In the genomic region with DNA sequence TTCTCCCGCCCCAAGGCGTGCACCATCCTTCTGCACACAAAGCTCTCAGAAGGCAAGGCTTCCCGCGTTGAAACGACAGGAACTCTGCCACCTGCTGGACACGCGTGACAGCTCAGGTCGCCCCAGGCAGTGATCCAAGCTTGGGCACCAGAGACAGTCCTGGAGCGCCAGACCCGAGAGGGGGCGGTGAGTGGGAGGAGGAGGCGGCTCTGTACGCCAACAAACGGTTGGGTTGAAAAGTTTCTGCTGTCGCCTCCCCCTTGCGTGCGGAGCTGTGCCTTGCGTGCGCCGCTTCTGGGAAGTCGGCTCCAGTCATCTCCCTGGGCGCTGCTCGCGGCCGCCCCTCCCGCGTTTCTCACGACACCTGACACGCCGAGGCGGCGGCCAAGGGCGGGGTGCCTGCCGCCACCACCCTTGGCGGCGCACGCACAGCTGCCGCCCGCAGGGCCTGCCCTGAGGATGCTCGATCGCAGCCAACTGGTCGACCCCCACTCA, we compare ENCODE assay signal across 8 mouse cellular contexts. TPM values are rescaled to one million over a fixed set of nuclear protein-coding genes. Genes with fewer than 3 reads are reported as not detected.
A peak's percentile ranks its signal among the peaks of the same experiment; 100 is the strongest.
DNase-seq lines count a peak whose midpoint lies in the region; ATAC-seq lines count a peak whose summit lies in the region.

No protein-coding gene starts in this region.

- H3K4me1 ChIP-seq in hindbrain, embryonic 13.5 days (replicated peaks): peaks cover 38% of the 10 kb centered on the region

- peak; percentile 50 for DNase-seq in MN1 (ENCODE audit: low spot score)
- peak; percentile 72 for DNase-seq in cerebellum, adult 9-10 months
- DNase-seq in frontal cortex, postnatal 14 days (ENCODE audit: low spot score in 2 of 2): peak; percentile 72 to 84
- DNase-seq in layer of hippocampus, postnatal 14 days (ENCODE audit: low spot score in 2 of 2): peak; percentile 88 to 89
- DNase-seq in lung, postnatal 10 days: peak; percentile 94
- DNase-seq in ovary, postnatal 36 days (ENCODE audit: low spot score): peak; percentile 94
- peak; percentile 92 for DNase-seq in thymus, postnatal 14 days

- no peaks in the 10 kb centered on the region for H3K36me3 ChIP-seq in hindbrain, embryonic 13.5 days

- no peak overlapping the region for H3K27ac ChIP-seq in hindbrain, embryonic 13.5 days

- ATAC-seq in hindbrain, embryonic 13.5 days (ENCODE audit: low FRiP score): peak; percentile 86

- H3K9me3 ChIP-seq in hindbrain, embryonic 13.5 days: no peaks in the 10 kb centered on the region

- peak overlapping the region; percentile 47 for H3K4me3 ChIP-seq in hindbrain, embryonic 13.5 days

- H3K27me3 ChIP-seq in hindbrain, embryonic 13.5 days: peaks cover 64% of the 10 kb centered on the region

- peak overlapping the region; percentile 70 for H3K9ac ChIP-seq in hindbrain, embryonic 13.5 days

- WGBS in hindbrain, embryonic 13.5 days: under 1% methylated on average over 42 of the region's 42 CpGs

- H3K4me2 ChIP-seq in hindbrain, embryonic 13.5 days: peak overlapping the region; percentile 83

RNA-seq across cellular contexts. Expression of a gene that starts 0.8 kb away (rescaled TPM):
- polyA plus RNA-seq in hindbrain, embryonic 13.5 days (2015; fragmentation: Nextera tagmentation; extraction: Ambion mirVana): 9.3 and 10.6 TPM in 2 replicates
- 1 to 10 TPM; 4.7 to 6.1 TPM for total RNA-seq in layer of hippocampus, postnatal 14 days (2021)
